Mouse (Mus musculus) brown adipose tissue, adult 24 weeks (tissue): Measurements from ENCODE around the gene Fas. TPM values are rescaled to one million over a fixed set of nuclear protein-coding genes. Genes with fewer than 3 reads are reported as not detected.

ENCODE experiments used
- H3K27ac ChIP-seq: fragments of 200-500 bp; replicated peaks from 2 replicates; pipeline ENCODE4 v1.5.1; 2012; ENCODE audit warnings: low read depth, mild to moderate bottlenecking, low read length
- H3K4me1 ChIP-seq: fragments of 200-500 bp; 2 replicates; pipeline ENCODE4 v1.6.1; 2012; ENCODE audit warnings: low read length, mixed read lengths; ENCODE audit not compliant: control insufficient read depth, insufficient read depth, insufficient read length
- H3K4me3 ChIP-seq: fragments of 200-500 bp; 2 replicates; pipeline ENCODE4 v1.5.1; 2012; ENCODE audit warnings: low read depth, mild to moderate bottlenecking, low read length, moderate library complexity; ENCODE audit not compliant: insufficient read depth
- polyA plus RNA-seq: library from polyadenylated mRNA; stranded (reverse); fragments of >200 nt; gene quantifications from 2 replicates; pipeline ENCODE4 v1.2.4, GENCODE M21; 2012; ENCODE audit not compliant: missing spikeins, insufficient read depth, insufficient read length

The Fas gene
- polyA plus RNA-seq, 1 experiment = 30.8 TPM

GRCm38 (mm10) chr19:34292701-34293100 is 2.2 kb downstream of the Fas start:
- no peak overlapping the region; the same call in 1 of the 2 replicates for H3K27ac ChIP-seq
- peaks cover 25% of the 10 kb centered on the region for H3K4me1 ChIP-seq
- H3K4me3 ChIP-seq = peak overlapping the region; percentile 97; the same call in 1 of the 2 replicates

- H3K27ac ChIP-seq = no peak overlapping the region
- H3K4me3 ChIP-seq = no peak overlapping the region
- H3K4me1 ChIP-seq = peaks cover 23% of the 10 kb centered on the region
These were observed 3.0 kb downstream of the Fas start for GRCm38 (mm10) chr19:34293376-34293947.

DNA sequence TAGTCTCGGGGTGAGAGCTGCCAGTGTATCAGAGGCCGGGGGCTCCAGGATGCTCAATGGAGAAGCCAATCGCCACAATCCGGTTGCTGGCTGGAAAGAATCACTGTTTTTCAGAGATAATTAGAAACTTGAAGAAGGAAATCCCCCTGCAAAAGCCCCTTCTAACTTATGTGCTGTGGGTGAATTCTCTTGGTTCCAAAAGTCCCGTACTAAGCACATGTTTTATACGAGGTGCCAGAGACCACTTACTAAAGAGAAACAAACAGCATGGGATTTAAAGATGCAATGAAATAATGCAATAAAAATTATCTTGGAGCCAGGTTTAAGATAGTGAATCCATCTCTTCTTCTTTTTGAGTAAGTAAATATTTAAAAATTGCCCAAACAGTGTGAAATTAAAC is 5.0 kb downstream of the Fas start:
- Histone ChIP-seq H3K27ac (no peak overlapping the region), H3K4me1 (peaks cover 19% of the 10 kb centered on the region), H3K4me3 (no peak overlapping the region)

DNA sequence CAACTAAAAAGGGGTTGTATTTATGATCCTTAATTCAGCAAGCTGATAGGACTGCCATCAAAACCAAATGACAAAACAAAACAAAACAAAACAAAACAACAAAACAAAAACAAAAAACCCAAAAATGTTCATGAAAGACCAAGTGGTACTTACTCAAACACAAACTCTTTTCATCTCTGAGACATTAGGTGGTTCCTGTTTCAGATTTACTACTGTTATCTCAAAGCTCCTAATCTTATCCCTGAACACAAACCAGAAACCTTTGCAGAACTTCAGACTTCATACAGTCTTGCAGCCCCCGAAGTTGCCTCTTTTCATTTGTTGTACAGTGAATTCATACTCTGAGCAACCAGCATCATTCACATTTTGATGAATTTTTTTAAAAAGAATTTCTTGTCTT is 8.1 kb downstream of the Fas start:
- Histone ChIP-seq H3K4me1 (peaks cover 4% of the 10 kb centered on the region), H3K27ac (no peak overlapping the region), H3K4me3 (no peak overlapping the region)

DNA sequence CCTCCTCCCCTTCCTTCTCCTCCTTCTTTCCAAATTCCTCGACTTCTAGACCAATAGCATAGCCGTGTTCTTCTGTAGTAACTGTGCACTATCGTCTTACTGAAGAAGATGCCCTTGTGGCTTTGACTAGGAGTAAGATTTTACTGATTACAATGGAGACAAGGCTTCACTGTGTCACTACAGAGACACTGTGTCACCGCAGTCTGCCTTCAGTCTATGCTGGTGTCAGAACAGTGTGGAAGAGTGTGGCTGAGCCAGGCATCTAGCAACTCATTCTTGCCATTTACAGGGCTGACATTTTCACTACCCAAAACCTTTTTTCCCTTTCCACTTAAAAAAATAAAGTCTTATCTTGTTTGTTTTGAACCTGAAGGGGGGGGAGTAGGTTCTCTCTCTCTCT is 8.8 kb downstream of the Fas start:
- Histone ChIP-seq H3K4me1 (peaks cover 4% of the 10 kb centered on the region), H3K27ac (no peak overlapping the region), H3K4me3 (no peak overlapping the region)

- Histone ChIP-seq H3K4me3 (no peak overlapping the region), H3K27ac (no peak overlapping the region), H3K4me1 (peaks cover 4% of the 10 kb centered on the region)
These were observed 10.0 kb downstream of the Fas start for GRCm38 (mm10) chr19:34300430-34300829.

DNA sequence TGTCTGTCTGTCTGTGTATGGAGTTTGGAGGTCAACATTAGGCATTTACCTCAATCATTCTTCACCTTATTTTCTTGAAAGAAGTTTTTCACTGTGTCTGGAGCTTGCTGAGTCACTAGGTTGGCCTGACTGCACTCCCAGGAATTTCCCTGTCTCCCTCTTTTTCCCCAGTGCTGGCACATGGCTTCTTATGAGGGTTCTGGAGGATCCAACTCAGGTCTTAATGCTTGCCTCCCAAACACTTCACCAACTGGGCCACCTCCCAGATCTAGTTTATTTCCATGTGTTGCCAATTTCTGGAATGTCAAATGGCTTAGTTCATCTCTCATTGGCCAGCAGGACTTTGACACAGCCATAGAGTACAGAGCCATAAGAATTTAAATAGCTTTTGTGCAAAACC is 14.5 kb downstream of the Fas start:
- Histone ChIP-seq H3K4me3 (no peak overlapping the region), H3K27ac (peak overlapping the region; percentile 83), H3K4me1 (no peaks in the 10 kb centered on the region; the same call in 1 of the 2 replicates)

DNA sequence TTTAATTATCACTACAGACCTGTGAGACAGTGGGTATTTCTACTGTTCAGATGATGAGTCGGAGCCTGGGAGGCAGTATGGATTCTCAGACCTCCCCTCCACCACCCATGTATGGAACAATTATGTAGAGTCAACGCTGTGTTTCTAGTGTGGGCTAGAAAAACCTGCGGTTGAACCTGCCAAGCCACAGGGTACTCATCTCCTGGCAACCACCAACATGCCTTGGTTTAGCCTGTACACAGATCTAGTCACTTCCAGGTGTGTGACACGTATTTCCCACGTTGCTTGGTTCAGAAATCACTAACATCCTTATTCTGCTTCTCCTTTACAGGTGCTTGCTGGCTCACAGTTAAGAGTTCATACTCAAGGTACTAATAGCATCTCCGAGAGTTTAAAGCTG is 16.3 kb downstream of the Fas start:
- Histone ChIP-seq H3K4me3 (no peak overlapping the region), H3K27ac (no peak overlapping the region), H3K4me1 (no peaks in the 10 kb centered on the region; the same call in 1 of the 2 replicates)

GRCm38 (mm10) chr19:34312151-34312728 is 21.8 kb downstream of the Fas start:
- no peaks in the 10 kb centered on the region for H3K4me1 ChIP-seq
- H3K27ac ChIP-seq = no peak overlapping the region
- H3K4me3 ChIP-seq = no peak overlapping the region

DNA sequence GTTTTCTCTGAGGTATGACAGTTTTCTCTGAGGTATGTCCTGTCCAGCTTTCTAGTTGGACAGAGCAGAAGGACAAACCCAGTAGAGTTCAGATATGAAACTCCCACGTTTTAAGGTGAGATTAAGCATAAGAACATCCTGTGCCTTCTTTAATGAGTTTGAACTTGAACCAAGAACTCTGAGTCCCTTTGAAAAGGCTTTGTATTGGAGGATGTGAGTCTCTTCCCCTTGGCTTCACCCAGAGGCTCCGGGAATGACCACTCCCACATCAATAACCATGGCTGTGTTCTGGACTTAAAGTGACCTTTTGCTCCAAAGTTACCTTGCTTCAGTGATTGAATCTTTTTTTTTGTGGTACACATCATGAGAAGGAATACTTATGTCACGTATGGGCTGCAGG is 37.6 kb downstream of the Fas start:
- Histone ChIP-seq H3K4me1 (no peaks in the 10 kb centered on the region), H3K4me3 (no peak overlapping the region), H3K27ac (peak overlapping the region; percentile 91)

GRCm38 (mm10) chr19:34334300-34334699 is 43.8 kb downstream of the Fas start:
- H3K4me3 ChIP-seq = no peak overlapping the region
- H3K27ac ChIP-seq = no peak overlapping the region
- no peaks in the 10 kb centered on the region for H3K4me1 ChIP-seq

GRCm38 (mm10) chr19:34344702-34345101 is 54.2 kb downstream of the Fas start:
- Histone ChIP-seq H3K4me1 (peaks cover 7% of the 10 kb centered on the region; the same call in 1 of the 2 replicates), H3K4me3 (no peak overlapping the region), H3K27ac (no peak overlapping the region)

GRCm38 (mm10) chr19:34345616-34346267 is 55.3 kb downstream of the Fas start:
- H3K27ac ChIP-seq = peak overlapping the region; percentile 61
- no peak overlapping the region for H3K4me3 ChIP-seq
- peaks cover 7% of the 10 kb centered on the region; the same call in 1 of the 2 replicates for H3K4me1 ChIP-seq

- H3K4me1 ChIP-seq = no peaks in the 10 kb centered on the region; the same call in 1 of the 2 replicates
- no peak overlapping the region for H3K4me3 ChIP-seq
- no peak overlapping the region for H3K27ac ChIP-seq
These were observed 62.9 kb downstream of the Fas start for GRCm38 (mm10) chr19:34353291-34353805.

DNA sequence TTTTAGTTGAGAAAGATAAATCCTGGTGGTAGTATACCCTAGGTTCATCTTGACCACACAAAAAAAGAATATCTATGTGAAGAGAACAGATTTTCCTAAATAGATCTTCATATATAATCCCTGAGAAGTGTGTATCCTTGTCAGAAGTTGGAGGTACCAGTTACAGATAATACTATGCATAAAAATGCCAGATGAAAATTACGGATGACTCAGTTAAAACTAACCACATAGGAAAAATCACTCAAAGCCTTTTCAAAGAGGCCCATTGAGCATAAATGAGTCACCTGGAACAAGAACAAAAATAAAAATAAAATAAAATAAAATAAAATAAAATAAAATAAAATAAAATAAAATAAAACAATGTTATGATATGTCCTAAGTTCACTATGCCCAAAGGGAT is 72.2 kb downstream of the Fas start:
- H3K4me1 ChIP-seq = no peaks in the 10 kb centered on the region
- H3K27ac ChIP-seq = no peak overlapping the region
- no peak overlapping the region for H3K4me3 ChIP-seq

- H3K4me3 ChIP-seq = no peak overlapping the region
- H3K4me1 ChIP-seq = peaks cover 3% of the 10 kb centered on the region; the same call in 1 of the 2 replicates
- no peak overlapping the region for H3K27ac ChIP-seq
These were observed 79.1 kb downstream of the Fas start for GRCm38 (mm10) chr19:34369551-34369950.
